Mouse (Mus musculus): ENCODE results near the gene Chdh. TPM values are rescaled to one million over a fixed set of nuclear protein-coding genes. Genes with fewer than 3 reads are reported as not detected.

Gene Chdh
- total RNA-seq, 2 experiments from 2014 or later = 2.2 to 2.5 TPM

- Histone ChIP-seq H3K4me3 (no peak overlapping the region), H3K27ac (no peak overlapping the region)
- no peak for DNase-seq (ENCODE audit: low spot score in 2 of 2)
- no peak for TF ChIP-seq CTCF (conservative IDR thresholded peaks at IDR 0.05)
Observed at GRCm38 (mm10) chr14:30018463-30018801, 9.6 kb downstream of the Chdh start.

DNA sequence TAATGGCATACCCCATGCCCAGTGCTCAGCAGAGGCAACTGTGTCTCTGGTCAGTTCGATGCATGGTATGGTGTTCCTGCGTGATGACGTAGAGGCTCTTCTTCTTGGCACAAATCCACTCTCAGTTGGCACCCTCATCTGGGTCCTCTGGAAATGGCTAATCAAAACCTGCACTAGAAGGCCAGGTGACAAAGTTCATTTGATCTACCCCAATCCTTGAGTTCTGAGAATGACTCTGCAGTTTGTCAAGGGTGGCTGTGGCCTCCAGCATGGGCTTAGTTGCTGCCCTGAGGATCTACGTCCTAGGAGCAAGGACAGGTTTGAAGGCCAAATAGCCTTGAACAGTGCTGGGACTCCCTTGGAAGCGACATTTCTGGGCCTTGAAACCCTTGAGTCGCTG is 10.0 kb downstream of the Chdh start:
- H3K27ac ChIP-seq = no peak overlapping the region
- TF ChIP-seq CTCF (conservative IDR thresholded peaks at IDR 0.05) = no peak
- no peak overlapping the region for H3K4me3 ChIP-seq
- no peak for DNase-seq (ENCODE audit: low spot score in 2 of 2)

DNA sequence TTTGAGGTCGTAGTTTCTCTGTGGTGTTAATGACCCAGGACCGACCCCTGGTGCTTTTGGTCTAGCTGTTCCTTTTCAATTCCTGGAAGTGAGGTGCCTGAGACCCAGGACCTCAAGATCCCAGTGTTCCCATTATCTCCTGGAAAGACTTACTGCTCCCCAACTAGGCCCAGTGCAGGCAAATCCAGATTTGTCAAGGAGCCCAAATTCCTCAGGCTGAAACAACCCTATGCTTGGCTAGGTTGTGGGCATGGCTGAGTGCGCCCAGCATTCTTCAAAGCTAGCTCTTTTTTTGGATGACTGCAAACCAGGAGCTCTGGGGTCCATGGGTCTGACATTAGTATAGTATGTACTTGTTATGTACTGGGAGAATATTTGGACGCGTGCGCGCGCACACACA is 10.6 kb downstream of the Chdh start:
- Histone ChIP-seq H3K4me3 (no peak overlapping the region), H3K27ac (no peak overlapping the region)
- no peak for DNase-seq (ENCODE audit: low spot score in 2 of 2)
- TF ChIP-seq CTCF (conservative IDR thresholded peaks at IDR 0.05) = no peak

DNA sequence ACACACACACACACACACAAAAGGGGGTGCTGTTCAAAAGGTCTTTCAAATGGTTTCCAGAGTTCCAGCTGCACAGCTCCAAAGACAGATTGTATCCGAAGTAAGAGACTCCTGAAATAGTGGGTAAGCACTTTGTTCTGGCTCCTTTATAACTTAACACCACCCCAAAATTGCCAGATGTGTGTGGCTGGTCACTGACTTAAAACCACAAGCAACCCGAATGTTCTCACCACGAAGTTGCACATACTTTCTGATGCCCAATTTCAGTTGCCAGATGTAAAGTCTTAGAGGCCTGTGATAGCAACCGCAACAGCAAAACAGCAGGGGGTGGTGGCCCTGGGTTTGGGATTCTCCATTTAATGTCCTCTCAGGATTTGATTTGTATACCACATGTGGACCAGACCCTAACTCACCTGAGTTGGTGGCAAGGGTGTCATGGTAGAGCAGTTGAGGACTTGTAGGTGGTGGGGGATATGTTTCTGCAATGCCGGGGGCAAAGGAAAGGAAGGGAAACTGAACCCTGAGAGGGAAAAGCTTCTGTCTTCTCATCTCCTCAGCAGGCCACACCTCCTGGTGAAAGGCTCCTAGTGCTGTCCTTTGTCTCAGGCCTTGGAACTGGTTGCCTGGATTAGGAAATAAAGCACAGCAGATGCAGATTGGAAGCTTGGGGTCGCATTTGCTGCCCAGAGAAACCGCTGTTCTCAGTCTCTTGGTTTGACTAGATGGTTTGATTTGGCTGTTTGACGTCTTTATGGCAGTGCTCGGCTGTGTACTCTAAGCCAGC is 11.2 kb downstream of the Chdh start:
- no peak for TF ChIP-seq CTCF (conservative IDR thresholded peaks at IDR 0.05)
- no peak for DNase-seq (ENCODE audit: low spot score in 2 of 2)
- no peak overlapping the region for H3K4me3 ChIP-seq

GRCm38 (mm10) chr14:30022471-30022870 is 13.6 kb downstream of the Chdh start:
- DNase-seq (ENCODE audit: low spot score in 2 of 2) = no peak
- no peak overlapping the region for H3K27ac ChIP-seq
- TF ChIP-seq CTCF (conservative IDR thresholded peaks at IDR 0.05) = no peak
- no peak overlapping the region for H3K4me3 ChIP-seq

More for the DNA sequence above, 11.2 kb downstream of the Chdh start:
- no peak overlapping the region for H3K27ac ChIP-seq

- no peak overlapping the region for H3K4me3 ChIP-seq
- DNase-seq (ENCODE audit: low spot score in 2 of 2) = no peak
- no peak overlapping the region for H3K27ac ChIP-seq
- no peak for TF ChIP-seq CTCF (conservative IDR thresholded peaks at IDR 0.05)
Observed at GRCm38 (mm10) chr14:30024387-30024786, 15.6 kb downstream of the Chdh start.

- H3K27ac ChIP-seq = no peak overlapping the region
- DNase-seq (ENCODE audit: low spot score in 2 of 2) = no peak
- TF ChIP-seq CTCF (conservative IDR thresholded peaks at IDR 0.05) = peak; percentile 70
- H3K4me3 ChIP-seq = no peak overlapping the region
Observed at GRCm38 (mm10) chr14:30027378-30027777, 18.6 kb downstream of the Chdh start.

GRCm38 (mm10) chr14:30033405-30033804 is 24.6 kb downstream of the Chdh start:
- no peak for TF ChIP-seq CTCF (conservative IDR thresholded peaks at IDR 0.05)

GRCm38 (mm10) chr14:30038431-30038830 is 29.6 kb downstream of the Chdh start:
- H3K4me3 ChIP-seq = no peak overlapping the region
- H3K27ac ChIP-seq = no peak overlapping the region
- no peak for TF ChIP-seq CTCF (conservative IDR thresholded peaks at IDR 0.05)
- DNase-seq (ENCODE audit: low spot score in 2 of 2) = peak; percentile 47

More at GRCm38 (mm10) chr14:30033405-30033804, 24.6 kb downstream of the Chdh start:
- no peak overlapping the region for H3K4me3 ChIP-seq
- no peak overlapping the region for H3K27ac ChIP-seq
- DNase-seq (ENCODE audit: low spot score in 2 of 2) = no peak

- Histone ChIP-seq H3K4me3 (no peak overlapping the region), H3K27ac (no peak overlapping the region)
- DNase-seq (ENCODE audit: low spot score in 2 of 2) = no peak
- TF ChIP-seq CTCF (conservative IDR thresholded peaks at IDR 0.05) = no peak
Observed at GRCm38 (mm10) chr14:30039413-30039812, 30.6 kb downstream of the Chdh start.

GRCm38 (mm10) chr14:30041836-30042235 is 33.0 kb downstream of the Chdh start:
- TF ChIP-seq CTCF (conservative IDR thresholded peaks at IDR 0.05) = 0 out of 2 replicates have a peak, but pooled peaks have one; percentile 17
- no peak for DNase-seq (ENCODE audit: low spot score in 2 of 2)
- H3K4me3 ChIP-seq = no peak overlapping the region
- H3K27ac ChIP-seq = no peak overlapping the region

- no peak for DNase-seq (ENCODE audit: low spot score in 2 of 2)
- H3K4me3 ChIP-seq = no peak overlapping the region
- H3K27ac ChIP-seq = no peak overlapping the region
- TF ChIP-seq CTCF (conservative IDR thresholded peaks at IDR 0.05) = no peak
Observed at GRCm38 (mm10) chr14:30043356-30043940, 34.6 kb downstream of the Chdh start.

DNA sequence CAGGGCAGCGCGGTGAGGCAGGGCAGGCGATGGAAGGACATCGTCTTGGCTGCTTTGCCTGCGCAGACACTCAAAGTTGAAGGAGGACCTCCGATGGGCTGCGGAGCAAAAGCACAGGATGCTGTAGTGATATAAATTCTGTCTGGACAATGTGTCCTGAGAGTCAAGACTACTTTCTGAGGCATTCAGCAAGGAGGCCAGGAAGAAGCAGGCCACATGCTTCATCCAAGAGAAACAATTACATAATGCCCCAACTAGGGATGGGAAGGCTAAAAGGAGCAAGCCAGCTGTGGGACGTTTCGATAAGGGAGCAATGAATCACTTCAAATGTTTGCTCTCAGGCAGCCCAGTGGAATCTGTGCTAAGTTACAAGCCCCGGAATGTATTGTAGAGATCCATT is 36.4 kb downstream of the Chdh start:
- Histone ChIP-seq H3K27ac (no peak overlapping the region), H3K4me3 (no peak overlapping the region)
- no peak for TF ChIP-seq CTCF (conservative IDR thresholded peaks at IDR 0.05)
- no peak for DNase-seq (ENCODE audit: low spot score in 2 of 2)

GRCm38 (mm10) chr14:30045704-30046220 is 36.9 kb downstream of the Chdh start:
- no peak for TF ChIP-seq CTCF (conservative IDR thresholded peaks at IDR 0.05)
- Histone ChIP-seq H3K27ac (no peak overlapping the region), H3K4me3 (no peak overlapping the region)
- no peak for DNase-seq (ENCODE audit: low spot score in 2 of 2)
